Mouse (Mus musculus) forebrain, embryonic 14.5 days (tissue): ENCODE measurements around the gene Rab14. TPM values are rescaled to one million over a fixed set of nuclear protein-coding genes. Genes with fewer than 3 reads are reported as not detected.

Source experiments
- ATAC-seq: fragments of 200-750 bp; cut with Nextera tagmentation; 2 replicates; pipeline ENCODE4 v1.8.0; 2017; ENCODE audit warnings: mild to moderate bottlenecking, moderate library complexity
- DNase-seq: peaks from one replicate; pipeline ENCODE4 v3.0.0-alpha.2; 2015; ENCODE audit warnings: low spot score
- H3K27ac ChIP-seq: fragments of 300-500 bp; sonication (generic); 2 replicates; pipeline ENCODE4 v1.5.1; 2014; ENCODE audit warnings: low read depth, mild to moderate bottlenecking, control low read depth, low read length, moderate library complexity
- H3K27me3 ChIP-seq: fragments of 300-500 bp; sonication (generic); replicated peaks from 2 replicates; pipeline ENCODE4 v1.6.1; 2014; ENCODE audit warnings: low read length, control low read depth, mixed read lengths; ENCODE audit not compliant: control insufficient read depth, insufficient read depth
- H3K36me3 ChIP-seq: fragments of 300-500 bp; sonication (generic); 2 replicates; pipeline ENCODE4 v1.6.1; 2014; ENCODE audit warnings: low read length, control low read depth; ENCODE audit not compliant: control insufficient read depth, insufficient read depth
- H3K4me1 ChIP-seq: fragments of 300-500 bp; sonication (generic); 2 replicates; pipeline ENCODE4 v1.6.1; 2014; ENCODE audit warnings: antibody characterized with exemption, low read length, control low read depth; ENCODE audit not compliant: control insufficient read depth, insufficient read depth
- H3K4me2 ChIP-seq: fragments of 300-500 bp; sonication (generic); 2 replicates; pipeline ENCODE4 v1.6.1; 2014; ENCODE audit warnings: mild to moderate bottlenecking, control low read depth, low read length
- H3K4me3 ChIP-seq: fragments of 300-500 bp; sonication (generic); 2 replicates; pipeline ENCODE4 v1.5.1; 2014; ENCODE audit warnings: low read depth, low read length, control low read depth
- H3K9ac ChIP-seq: fragments of 300-500 bp; sonication (generic); 2 replicates; pipeline ENCODE4 v1.6.1; 2014; ENCODE audit warnings: mild to moderate bottlenecking, low read length, control low read depth, moderate library complexity
- H3K9me3 ChIP-seq: fragments of 300-500 bp; sonication (generic); replicated peaks from 2 replicates; pipeline ENCODE4 v1.6.1; 2016; ENCODE audit warnings: low read length, control low read depth, mixed read lengths; ENCODE audit not compliant: control insufficient read depth
- WGBS: fragments of 180-500 bp; shearing (Covaris S2); extraction: QIAGEN DNeasy Blood & Tissue Kit; methylation state at CpG from one replicate; pipeline ENCODE4 v1.1.7; 2014; 5-methylcytosine and 5-hydroxymethylcytosine counted together
- polyA plus RNA-seq: library from polyadenylated mRNA; unstranded; fragments of >200 nt; fragmentation: Nextera tagmentation; extraction: Ambion mirVana; gene quantifications from 2 replicates; pipeline ENCODE4 v1.2.1, GENCODE M21; 2014

Gene Rab14
- polyA plus RNA-seq, 1 experiment from 2014 or later, result 349 TPM

- no peaks in the 10 kb centered on the region for H3K9me3 ChIP-seq
- H3K9ac ChIP-seq, result no peak overlapping the region
- H3K36me3 ChIP-seq, result peaks cover 78% of the 10 kb centered on the region
- WGBS, result 95% methylated on average over 13 of the region's 13 CpGs
- no peak overlapping the region for H3K4me3 ChIP-seq
- H3K27ac ChIP-seq, result no peak overlapping the region
- DNase-seq (no peak), ATAC-seq (no peak)
- H3K4me2 ChIP-seq, result no peak overlapping the region
- H3K27me3 ChIP-seq, result no peaks in the 10 kb centered on the region
- no peaks in the 10 kb centered on the region for H3K4me1 ChIP-seq
These were observed 35.5 kb downstream of the Rab14 start for GRCm38 (mm10) chr2:35165416-35165815.

GRCm38 (mm10) chr2:35163396-35163795 is 37.5 kb downstream of the Rab14 start:
- DNase-seq (no peak), ATAC-seq (no peak)
- H3K4me3 ChIP-seq, result no peak overlapping the region
- H3K4me1 ChIP-seq, result no peaks in the 10 kb centered on the region
- no peak overlapping the region for H3K9ac ChIP-seq
- 92% methylated on average over 5 of the region's 5 CpGs for WGBS
- no peaks in the 10 kb centered on the region for H3K27me3 ChIP-seq
- no peak overlapping the region for H3K4me2 ChIP-seq
- no peak overlapping the region for H3K27ac ChIP-seq
- peaks cover 82% of the 10 kb centered on the region for H3K36me3 ChIP-seq
- no peaks in the 10 kb centered on the region for H3K9me3 ChIP-seq

GRCm38 (mm10) chr2:35161846-35162488 is 39.0 kb downstream of the Rab14 start:
- Histone ChIP-seq H3K9me3 (no peaks in the 10 kb centered on the region), H3K4me1 (no peaks in the 10 kb centered on the region), H3K36me3 (peaks cover 84% of the 10 kb centered on the region), H3K4me3 (no peak overlapping the region), H3K27me3 (no peaks in the 10 kb centered on the region), H3K4me2 (no peak overlapping the region), H3K9ac (no peak overlapping the region), H3K27ac (no peak overlapping the region)
- WGBS, result 90% methylated on average over 4 of the region's 4 CpGs
- DNase-seq (no peak), ATAC-seq (no peak)

GRCm38 (mm10) chr2:35160206-35160605 is 40.7 kb downstream of the Rab14 start:
- H3K4me1 ChIP-seq, result no peaks in the 10 kb centered on the region
- H3K4me2 ChIP-seq, result no peak overlapping the region
- H3K36me3 ChIP-seq, result peaks cover 84% of the 10 kb centered on the region
- H3K4me3 ChIP-seq, result no peak overlapping the region
- H3K9ac ChIP-seq, result no peak overlapping the region
- no peaks in the 10 kb centered on the region for H3K9me3 ChIP-seq
- DNase-seq (no peak), ATAC-seq (no peak)
- no peaks in the 10 kb centered on the region for H3K27me3 ChIP-seq
- H3K27ac ChIP-seq, result no peak overlapping the region
- WGBS, result 61% methylated on average over 5 of the region's 5 CpGs

GRCm38 (mm10) chr2:35158358-35158757 is 42.6 kb downstream of the Rab14 start:
- H3K27me3 ChIP-seq, result no peaks in the 10 kb centered on the region
- no peaks in the 10 kb centered on the region for H3K4me1 ChIP-seq
- no peaks in the 10 kb centered on the region for H3K9me3 ChIP-seq
- H3K36me3 ChIP-seq, result peaks cover 86% of the 10 kb centered on the region
- H3K4me2 ChIP-seq, result no peak overlapping the region
- DNase-seq, result no peak
- H3K9ac ChIP-seq, result no peak overlapping the region
- H3K4me3 ChIP-seq, result no peak overlapping the region
- no peak overlapping the region for H3K27ac ChIP-seq
- no peak for ATAC-seq
- 94% methylated on average over 3 of the region's 3 CpGs for WGBS

GRCm38 (mm10) chr2:35157836-35158235 is 43.1 kb downstream of the Rab14 start:
- H3K4me2 ChIP-seq, result no peak overlapping the region
- H3K4me3 ChIP-seq, result no peak overlapping the region
- H3K27ac ChIP-seq, result no peak overlapping the region
- peaks cover 86% of the 10 kb centered on the region for H3K36me3 ChIP-seq
- no peaks in the 10 kb centered on the region for H3K9me3 ChIP-seq
- no peaks in the 10 kb centered on the region for H3K27me3 ChIP-seq
- no peak for ATAC-seq
- no peak overlapping the region for H3K9ac ChIP-seq
- no peak for DNase-seq
- no peaks in the 10 kb centered on the region for H3K4me1 ChIP-seq
- WGBS, result 89% methylated on average over 7 of the region's 7 CpGs

- H3K36me3 ChIP-seq, result peaks cover 87% of the 10 kb centered on the region
- H3K27me3 ChIP-seq, result no peaks in the 10 kb centered on the region
- H3K4me1 ChIP-seq, result no peaks in the 10 kb centered on the region
- H3K4me2 ChIP-seq, result no peak overlapping the region
- no peak overlapping the region for H3K4me3 ChIP-seq
- H3K9me3 ChIP-seq, result no peaks in the 10 kb centered on the region
- DNase-seq, result no peak
- H3K27ac ChIP-seq, result no peak overlapping the region
- no peak for ATAC-seq
- no peak overlapping the region for H3K9ac ChIP-seq
- WGBS, result 93% methylated on average over 2 of the region's 2 CpGs
These were observed 43.9 kb downstream of the Rab14 start for GRCm38 (mm10) chr2:35156985-35157384.

- Histone ChIP-seq H3K27me3 (no peaks in the 10 kb centered on the region), H3K27ac (no peak overlapping the region), H3K9me3 (no peaks in the 10 kb centered on the region), H3K4me2 (no peak overlapping the region), H3K36me3 (peaks cover 100% of the 10 kb centered on the region), H3K4me3 (no peak overlapping the region), H3K4me1 (no peaks in the 10 kb centered on the region), H3K9ac (no peak overlapping the region)
- ATAC-seq, result no peak
- no peak for DNase-seq
- 89% methylated on average over 8 of the region's 8 CpGs for WGBS
These were observed 46.9 kb downstream of the Rab14 start for GRCm38 (mm10) chr2:35153844-35154554.

- no peak overlapping the region for H3K27ac ChIP-seq
- no peak overlapping the region for H3K9ac ChIP-seq
- H3K4me3 ChIP-seq, result no peak overlapping the region
- no peak for DNase-seq
- H3K4me2 ChIP-seq, result no peak overlapping the region
- ATAC-seq, result no peak
- H3K4me1 ChIP-seq, result no peaks in the 10 kb centered on the region
- peaks cover 100% of the 10 kb centered on the region for H3K36me3 ChIP-seq
- no peaks in the 10 kb centered on the region for H3K27me3 ChIP-seq
- no peaks in the 10 kb centered on the region for H3K9me3 ChIP-seq
- 92% methylated on average over 6 of the region's 6 CpGs for WGBS
These were observed 47.7 kb downstream of the Rab14 start for GRCm38 (mm10) chr2:35153179-35153578.
